Mouse (Mus musculus) embryonic facial prominence, embryonic 14.5 days (tissue): ENCODE results near the gene Rtl6. TPM values are rescaled to one million over a fixed set of nuclear protein-coding genes. Genes with fewer than 3 reads are reported as not detected.

ENCODE experiments used
- ATAC-seq: fragments of 200-750 bp; cut with Nextera tagmentation; 2 replicates; pipeline ENCODE4 v1.8.0; 2017; ENCODE audit warnings: low read depth, moderate number of reproducible peaks, moderate TSS enrichment
- DNase-seq: peaks from one replicate; pipeline ENCODE4 v3.0.0-alpha.2; 2015; ENCODE audit warnings: low spot score
- H3K27ac ChIP-seq: fragments of 300-500 bp; sonication (generic); replicated peaks from 2 replicates; pipeline ENCODE4 v1.5.1; 2014; ENCODE audit warnings: low read depth, mild to moderate bottlenecking, low read length, moderate library complexity
- H3K27me3 ChIP-seq: fragments of 300-500 bp; sonication (generic); replicated peaks from 2 replicates; pipeline ENCODE4 v1.6.1; 2014; ENCODE audit warnings: low read length; ENCODE audit not compliant: control insufficient read depth, insufficient read depth
- H3K36me3 ChIP-seq: fragments of 300-500 bp; sonication (generic); 2 replicates; pipeline ENCODE4 v1.6.1; 2014; ENCODE audit warnings: low read length, mixed read lengths; ENCODE audit not compliant: control insufficient read depth, insufficient read depth
- H3K4me1 ChIP-seq: fragments of 300-500 bp; sonication (generic); 2 replicates; pipeline ENCODE4 v1.6.1; 2014; ENCODE audit warnings: antibody characterized with exemption, low read length; ENCODE audit not compliant: control insufficient read depth, insufficient read depth
- H3K4me2 ChIP-seq: fragments of 300-500 bp; sonication (generic); 2 replicates; pipeline ENCODE4 v1.6.1; 2014; ENCODE audit warnings: low read depth, mild to moderate bottlenecking, low read length, moderate library complexity, mixed read lengths
- H3K4me3 ChIP-seq: fragments of 300-500 bp; sonication (generic); 2 replicates; pipeline ENCODE4 v1.5.1; 2014; ENCODE audit warnings: low read depth, mild to moderate bottlenecking, low read length
- H3K9ac ChIP-seq: fragments of 300-500 bp; sonication (generic); 2 replicates; pipeline ENCODE4 v1.6.1; 2014; ENCODE audit warnings: low read depth, mild to moderate bottlenecking, low read length, moderate library complexity, mixed read lengths
- H3K9me3 ChIP-seq: fragments of 300-500 bp; sonication (generic); 2 replicates; pipeline ENCODE4 v1.6.1; 2016; ENCODE audit warnings: low read length; ENCODE audit not compliant: control insufficient read depth
- WGBS: fragments of 180-500 bp; shearing (Covaris S2); extraction: QIAGEN DNeasy Blood & Tissue Kit; methylation state at CpG from one replicate; pipeline ENCODE4 v1.1.7; 2014; 5-methylcytosine and 5-hydroxymethylcytosine counted together
- polyA plus RNA-seq: library from polyadenylated mRNA; unstranded; fragments of >200 nt; fragmentation: Nextera tagmentation; extraction: Ambion mirVana; gene quantifications from 2 replicates; pipeline ENCODE4 v1.2.1, GENCODE M21; 2014

The Rtl6 gene
- polyA plus RNA-seq: 10.8 and 13.7 TPM in 2 replicates

DNA sequence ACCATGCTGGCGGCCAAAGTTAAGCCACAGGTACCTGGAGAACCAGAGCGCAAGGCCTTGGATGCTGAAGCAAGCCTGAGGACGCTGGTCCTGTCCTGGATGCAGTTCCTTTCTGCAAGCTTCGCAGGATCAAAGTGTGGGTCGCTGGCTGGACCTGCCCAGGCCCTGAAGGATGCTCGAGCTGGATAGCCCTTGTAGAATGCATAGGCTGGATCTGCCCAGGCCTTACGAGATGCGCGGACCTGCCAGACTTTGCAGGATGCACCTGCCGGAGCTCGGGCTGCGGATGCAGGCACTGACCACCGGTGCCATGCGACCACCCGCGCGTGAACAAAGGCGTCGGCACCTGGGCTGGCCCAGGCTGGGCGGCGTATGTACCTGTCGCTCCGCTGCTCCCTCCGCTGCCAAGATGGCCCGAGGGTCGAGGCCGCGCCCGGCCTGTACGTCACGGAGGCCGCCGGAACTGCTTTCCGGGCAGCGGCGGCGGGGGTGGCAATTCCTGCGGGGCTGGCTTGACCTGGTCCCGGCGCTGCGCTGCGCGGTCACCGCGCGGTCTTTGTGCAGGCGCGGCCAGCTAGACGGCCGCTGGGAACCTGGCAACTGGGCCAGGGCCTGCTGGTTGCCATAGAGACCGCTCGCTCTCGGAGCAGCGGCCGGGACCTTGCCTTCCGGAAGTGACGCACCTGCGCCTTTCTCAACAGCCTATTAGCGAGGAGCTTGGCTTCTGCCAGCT lies at the start of gene Rtl6:
Rtl6 (minus strand) TSS at position 635 of the 733 bp plus-strand sequence.
- H3K27ac ChIP-seq: peak within 1 kb of the TSS; percentile 81
- peak within 1 kb of the TSS; percentile 65 for H3K4me3 ChIP-seq
- H3K27me3 ChIP-seq: no peaks in the 10 kb centered on the region
- no peaks in the 10 kb centered on the region for H3K9me3 ChIP-seq
- H3K4me2 ChIP-seq: peak within 1 kb of the TSS; percentile 69
- peaks cover 6% of the 10 kb centered on the region for H3K4me1 ChIP-seq
- 18% methylated on average over 31 of the region's 59 CpGs for WGBS
- peaks cover 25% of the 10 kb centered on the region for H3K36me3 ChIP-seq
- ATAC-seq (peak; percentile 95), DNase-seq (peak; percentile 96)
- peak within 1 kb of the TSS; percentile 83 for H3K9ac ChIP-seq

DNA sequence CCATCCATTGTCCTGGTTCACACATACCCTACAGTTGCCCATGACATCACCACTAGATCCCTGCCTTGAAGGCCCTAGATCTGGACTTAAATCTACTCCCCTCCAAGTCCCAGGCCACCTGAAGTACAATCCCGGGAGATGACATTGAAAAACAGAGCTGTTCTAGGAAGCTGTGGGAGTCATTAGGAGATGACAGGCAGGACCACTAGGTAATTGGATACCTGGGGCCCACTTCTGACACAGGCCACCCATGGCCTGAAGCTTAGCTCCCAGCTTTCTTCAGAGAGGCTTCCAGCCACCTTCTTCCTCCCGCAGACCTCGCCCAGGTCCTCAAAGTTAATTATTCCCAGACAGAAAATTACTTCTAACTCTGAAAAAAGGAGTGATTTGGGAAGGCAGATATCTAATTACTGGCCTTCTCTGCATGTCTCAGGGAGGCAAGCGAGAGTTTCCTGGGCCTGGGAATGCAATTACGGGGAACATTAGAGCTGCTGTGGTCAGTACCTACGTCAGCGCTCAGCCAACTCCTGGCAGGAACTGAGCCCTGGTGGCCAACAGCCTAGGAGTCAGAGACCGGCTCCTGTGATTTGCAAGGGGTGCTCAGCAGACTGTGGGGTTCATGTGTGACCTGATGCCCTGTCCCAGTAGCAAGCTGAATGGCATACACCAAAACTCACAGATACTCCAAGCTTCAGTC lies 45.8 kb upstream of the Rtl6 start:
- Histone ChIP-seq H3K36me3 (no peaks in the 10 kb centered on the region), H3K4me2 (no peak overlapping the region), H3K27ac (no peak overlapping the region), H3K27me3 (no peaks in the 10 kb centered on the region), H3K4me3 (no peak overlapping the region), H3K9ac (no peak overlapping the region), H3K4me1 (no peaks in the 10 kb centered on the region), H3K9me3 (0 out of 2 replicates have a peak, but pooled peaks cover 7% of the 10 kb centered on the region)
- DNase-seq (peak; percentile 69), ATAC-seq (peak; percentile 68; the same call in 1 of the 2 replicates)
- WGBS: 38% methylated on average over 8 of the region's 8 CpGs

DNA sequence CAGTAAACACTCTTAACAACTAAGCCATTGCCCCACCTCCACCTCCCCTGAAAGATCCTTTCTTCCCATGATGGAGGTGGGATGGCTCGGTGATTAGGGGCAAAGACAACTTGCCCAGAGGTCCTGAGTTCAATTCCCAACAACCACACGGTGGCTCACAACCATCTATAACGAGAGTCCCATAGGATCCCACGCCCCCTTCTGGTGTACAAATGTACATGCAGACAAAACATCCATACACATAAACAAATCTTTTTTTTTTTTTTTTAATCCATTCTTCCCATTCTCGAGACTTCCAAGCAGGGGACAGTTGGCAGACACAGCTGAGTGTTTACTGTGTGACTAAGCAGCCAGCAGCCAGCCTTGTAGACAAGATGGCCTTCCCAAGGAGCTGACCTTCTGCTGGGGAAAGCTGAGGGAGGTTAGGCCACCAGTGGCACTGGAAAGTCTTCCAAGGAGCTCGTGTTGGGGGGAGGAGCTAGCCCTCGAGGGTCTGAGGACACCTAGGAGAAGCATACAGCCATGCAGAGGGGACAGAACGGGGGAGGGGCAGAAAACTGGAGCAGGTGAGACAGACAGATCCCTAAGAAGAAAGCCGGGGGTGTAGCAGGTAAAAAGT lies 43.5 kb upstream of the Rtl6 start:
- no peaks in the 10 kb centered on the region for H3K4me1 ChIP-seq
- H3K9me3 ChIP-seq: no peaks in the 10 kb centered on the region
- 73% methylated on average over 9 of the region's 9 CpGs for WGBS
- H3K36me3 ChIP-seq: no peaks in the 10 kb centered on the region
- no peak overlapping the region for H3K9ac ChIP-seq
- H3K27me3 ChIP-seq: no peaks in the 10 kb centered on the region
- no peak overlapping the region for H3K27ac ChIP-seq
- ATAC-seq (no peak), DNase-seq (no peak)
- no peak overlapping the region for H3K4me3 ChIP-seq
- no peak overlapping the region for H3K4me2 ChIP-seq

DNA sequence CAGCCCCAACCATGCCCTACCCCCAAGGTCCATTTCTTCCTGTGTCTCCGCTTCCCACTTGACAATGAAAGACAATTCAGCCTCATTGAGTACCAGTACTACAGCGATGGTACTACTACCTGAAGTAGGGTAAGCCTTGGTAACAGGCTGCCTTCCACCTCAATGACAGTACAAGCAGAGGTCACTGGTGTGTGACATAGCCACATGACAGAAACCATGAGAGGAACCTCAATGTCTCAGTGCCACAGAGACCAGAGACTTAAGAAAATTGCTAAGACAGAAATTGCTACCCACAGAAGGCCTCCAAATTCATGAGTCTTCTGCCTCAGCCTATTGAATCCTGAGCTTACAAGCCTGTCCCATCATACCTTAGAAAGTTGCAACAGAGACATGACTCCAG lies 41.3 kb upstream of the Rtl6 start:
- no peak for ATAC-seq

DNA sequence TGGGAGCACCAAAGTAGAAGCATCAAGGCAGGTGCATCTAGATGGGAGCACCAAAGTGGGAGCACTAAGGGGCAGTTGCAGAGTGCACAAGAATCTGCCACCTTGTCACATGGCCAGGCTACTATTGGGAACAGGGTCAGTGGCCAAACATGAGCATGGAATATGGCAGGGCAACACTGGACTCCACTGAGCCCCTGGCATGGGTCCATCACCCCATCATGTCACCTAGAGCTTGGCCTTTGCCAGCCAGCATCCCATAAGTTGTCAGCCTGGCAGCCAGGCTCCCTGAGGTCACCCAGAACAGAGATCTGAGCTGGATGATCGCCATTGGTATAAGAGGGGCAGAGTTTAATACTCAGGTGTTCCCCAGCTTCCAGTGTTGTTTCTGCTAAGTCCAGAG lies 40.2 kb upstream of the Rtl6 start:
- Histone ChIP-seq H3K4me2 (no peak overlapping the region), H3K27ac (no peak overlapping the region), H3K9ac (no peak overlapping the region), H3K36me3 (no peaks in the 10 kb centered on the region), H3K4me1 (peaks cover 9% of the 10 kb centered on the region; the same call in 1 of the 2 replicates), H3K27me3 (no peaks in the 10 kb centered on the region), H3K9me3 (no peaks in the 10 kb centered on the region), H3K4me3 (no peak overlapping the region)
- ATAC-seq (no peak), DNase-seq (no peak)
- 75% methylated on average over 1 of the region's 1 CpGs for WGBS

More for the DNA sequence above, 41.3 kb upstream of the Rtl6 start:
- Histone ChIP-seq H3K9ac (no peak overlapping the region), H3K4me3 (no peak overlapping the region), H3K27me3 (no peaks in the 10 kb centered on the region), H3K27ac (no peak overlapping the region), H3K9me3 (no peaks in the 10 kb centered on the region), H3K36me3 (no peaks in the 10 kb centered on the region), H3K4me1 (peaks cover under 1% of the 10 kb centered on the region; the same call in 1 of the 2 replicates), H3K4me2 (no peak overlapping the region)
- DNase-seq: no peak
- 96% methylated on average over 2 of the region's 2 CpGs for WGBS

DNA sequence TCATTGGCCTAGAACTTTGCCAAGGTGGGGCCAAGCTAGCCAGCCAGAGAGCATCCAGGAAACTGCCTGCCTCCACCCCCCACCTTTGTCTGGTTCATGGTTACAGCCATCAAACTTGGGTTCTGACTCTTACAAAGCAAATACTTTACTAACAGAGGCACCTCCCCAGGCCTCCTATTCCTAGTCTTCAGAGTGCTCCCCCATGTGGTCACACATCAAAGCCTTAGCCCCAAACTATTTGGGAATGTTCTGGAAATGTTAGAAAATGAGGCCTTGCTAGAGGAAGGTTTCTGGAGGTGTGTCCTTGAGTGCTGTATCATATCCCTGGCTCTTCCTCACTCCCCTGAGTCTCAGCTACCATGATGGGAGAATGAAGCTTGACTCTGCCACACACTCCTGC lies 39.4 kb upstream of the Rtl6 start:
- Histone ChIP-seq H3K4me2 (no peak overlapping the region), H3K4me1 (peaks cover 16% of the 10 kb centered on the region), H3K36me3 (no peaks in the 10 kb centered on the region), H3K9me3 (no peaks in the 10 kb centered on the region), H3K9ac (no peak overlapping the region), H3K4me3 (no peak overlapping the region), H3K27ac (no peak overlapping the region), H3K27me3 (no peaks in the 10 kb centered on the region)
- ATAC-seq: no peak
- DNase-seq: no peak

DNA sequence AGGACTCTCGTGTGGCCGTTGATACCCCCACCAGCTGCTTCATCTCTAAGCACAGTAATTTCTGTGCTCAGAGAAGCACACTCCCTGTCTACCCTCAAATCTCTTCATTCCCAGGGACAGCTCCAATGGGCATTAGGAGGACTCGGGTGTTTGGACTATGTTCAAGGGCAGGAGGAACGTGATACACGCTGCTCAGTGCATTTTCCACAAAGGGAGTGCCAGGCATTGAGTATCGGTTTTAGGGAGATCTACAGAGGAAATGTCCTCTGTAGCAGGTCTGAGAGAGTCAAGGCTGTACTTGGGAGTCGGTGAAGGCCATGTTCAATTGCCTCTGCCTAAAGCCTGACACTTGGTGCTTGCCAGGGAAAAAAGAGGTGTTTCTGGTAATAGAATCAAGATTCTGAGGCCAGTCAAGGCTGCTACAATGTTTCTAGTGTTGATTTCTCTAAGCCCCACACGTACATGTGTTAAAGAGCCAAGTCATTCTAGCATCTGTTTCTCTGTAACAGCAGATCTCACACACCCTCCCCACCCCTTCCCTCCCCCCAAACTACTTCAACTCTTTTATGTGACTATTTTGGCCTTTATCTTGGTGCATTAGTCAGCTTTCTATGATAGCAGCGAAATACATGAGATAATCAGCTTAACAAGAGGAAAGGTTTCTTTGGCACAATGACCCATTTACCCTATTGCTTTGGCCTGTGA lies 37.8 kb upstream of the Rtl6 start:
- Histone ChIP-seq H3K36me3 (no peaks in the 10 kb centered on the region), H3K4me2 (no peak overlapping the region), H3K4me1 (peaks cover 27% of the 10 kb centered on the region), H3K9me3 (no peaks in the 10 kb centered on the region), H3K27me3 (no peaks in the 10 kb centered on the region), H3K9ac (no peak overlapping the region), H3K4me3 (no peak overlapping the region), H3K27ac (peak overlapping the region; percentile 25; the same call in 1 of the 2 replicates)
- ATAC-seq (no peak), DNase-seq (peak; percentile 76)
- 45% methylated on average over 9 of the region's 9 CpGs for WGBS

DNA sequence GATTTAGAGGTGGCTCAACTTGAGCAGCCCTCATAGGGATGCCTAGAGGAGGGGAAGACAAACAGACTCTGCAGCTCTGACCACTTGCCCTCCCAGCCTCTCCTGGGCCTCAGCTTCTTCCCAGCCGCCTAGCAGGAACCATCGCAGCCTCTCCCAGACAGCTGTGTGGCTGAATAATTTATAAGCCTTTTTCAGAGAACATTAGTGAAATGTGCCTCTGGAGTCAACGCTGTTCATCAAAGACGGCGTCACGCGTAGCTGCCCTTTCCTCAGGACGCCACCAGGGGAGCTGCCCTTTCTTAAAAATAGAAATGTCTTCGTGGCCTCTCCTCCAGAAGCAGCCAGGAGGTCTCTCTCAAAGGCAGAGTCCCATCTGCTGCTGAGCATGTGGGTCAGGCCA lies 35.9 kb upstream of the Rtl6 start:
- H3K4me1 ChIP-seq: peaks cover 27% of the 10 kb centered on the region
- no peaks in the 10 kb centered on the region for H3K36me3 ChIP-seq
- H3K9ac ChIP-seq: no peak overlapping the region
- H3K27ac ChIP-seq: no peak overlapping the region
- no peaks in the 10 kb centered on the region for H3K9me3 ChIP-seq
- no peak for DNase-seq
- H3K4me3 ChIP-seq: no peak overlapping the region
- no peak overlapping the region for H3K4me2 ChIP-seq
- 44% methylated on average over 9 of the region's 9 CpGs for WGBS
- no peak; the same call in 1 of the 2 replicates for ATAC-seq
- no peaks in the 10 kb centered on the region for H3K27me3 ChIP-seq
